Mouse (Mus musculus) cerebellum, adult 11 months (tissue): ENCODE measurements around the gene Abhd6.
"Not testable (repeated sequence)": the region's sequence is repeated elsewhere in the genome, so short reads cannot be mapped to it uniquely, and the experiment has no call there.

Experiments used
- DNase-seq: peaks from one replicate; pipeline ENCODE4 v3.0.0; 2022

Gene Abhd6

GRCm38 (mm10) chr14:8000247-8000646 lies 2.5 kb upstream of the Abhd6 start:
- DNase-seq = no peak

- DNase-seq = no peak
Measured at GRCm38 (mm10) chr14:8000831-8001685, 1.6 kb upstream of the Abhd6 start.

- peak; percentile 66 for DNase-seq
Measured at GRCm38 (mm10) chr14:8003093-8003670, 480 bp downstream of the Abhd6 start.

- DNase-seq = no peak
Measured at GRCm38 (mm10) chr14:8003727-8004670, 1.3 kb downstream of the Abhd6 start.

- DNase-seq = not testable (repeated sequence)
Measured at GRCm38 (mm10) chr14:8006061-8006460, 3.4 kb downstream of the Abhd6 start.

GRCm38 (mm10) chr14:8007084-8007483 lies 4.4 kb downstream of the Abhd6 start:
- DNase-seq = no peak

GRCm38 (mm10) chr14:8007486-8007885 lies 4.8 kb downstream of the Abhd6 start:
- no peak for DNase-seq

GRCm38 (mm10) chr14:8007923-8008322 lies 5.2 kb downstream of the Abhd6 start:
- DNase-seq = no peak

- no peak for DNase-seq
Measured at GRCm38 (mm10) chr14:8011297-8011696, 8.6 kb downstream of the Abhd6 start.

- no peak for DNase-seq
Measured at GRCm38 (mm10) chr14:8011938-8012337, 9.2 kb downstream of the Abhd6 start.

- DNase-seq = no peak
Measured at GRCm38 (mm10) chr14:8015756-8016155, 13.1 kb downstream of the Abhd6 start.

- no peak for DNase-seq
Measured at GRCm38 (mm10) chr14:8016276-8016675, 13.6 kb downstream of the Abhd6 start.

GRCm38 (mm10) chr14:8016951-8017350 lies 14.2 kb downstream of the Abhd6 start:
- no peak for DNase-seq

- DNase-seq = no peak
Measured at GRCm38 (mm10) chr14:8020011-8020410, 17.3 kb downstream of the Abhd6 start.

GRCm38 (mm10) chr14:8020546-8020945 lies 17.8 kb downstream of the Abhd6 start:
- DNase-seq = no peak

GRCm38 (mm10) chr14:8024469-8024868 lies 21.8 kb downstream of the Abhd6 start:
- no peak for DNase-seq

GRCm38 (mm10) chr14:8024936-8025335 lies 22.2 kb downstream of the Abhd6 start:
- no peak for DNase-seq

GRCm38 (mm10) chr14:8026769-8027531 lies 24.2 kb downstream of the Abhd6 start:
- no peak for DNase-seq

- DNase-seq = no peak
Measured at GRCm38 (mm10) chr14:8028086-8028485, 25.4 kb downstream of the Abhd6 start.

GRCm38 (mm10) chr14:8029752-8030151 lies 27.1 kb downstream of the Abhd6 start:
- DNase-seq = no peak

GRCm38 (mm10) chr14:8030535-8030934 lies 27.8 kb downstream of the Abhd6 start:
- DNase-seq = no peak
